Mouse (Mus musculus) cortical plate, adult 2 months (tissue): ENCODE measurements around the gene Ltbp3. TPM values are rescaled to one million over a fixed set of nuclear protein-coding genes. Genes with fewer than 3 reads are reported as not detected.

Experiments used
- H3K27ac ChIP-seq: fragments of 200-500 bp; 2 replicates; pipeline ENCODE4 v1.5.1; 2012; ENCODE audit warnings: low read length, control low read depth, inconsistent platforms; ENCODE audit not compliant: insufficient read depth
- H3K4me1 ChIP-seq: fragments of 200-500 bp; 2 replicates; pipeline ENCODE4 v1.6.1; 2011; ENCODE audit warnings: low read length; ENCODE audit not compliant: control insufficient read depth, insufficient read depth
- H3K4me3 ChIP-seq: fragments of 200-500 bp; 2 replicates; pipeline ENCODE4 v1.5.1; 2011; ENCODE audit warnings: mild to moderate bottlenecking, low read length, control low read depth; ENCODE audit not compliant: insufficient read depth
- CTCF ChIP-seq: fragments of 200-500 bp; IDR thresholded peaks from 2 replicates; pipeline ENCODE4 v1.5.1; 2011; ENCODE audit warnings: mild to moderate bottlenecking, control low read depth, low read length; ENCODE audit not compliant: insufficient read depth; ENCODE audit errors: extremely low read depth
- POLR2A ChIP-seq: fragments of 200-500 bp; IDR thresholded peaks from 2 replicates; pipeline ENCODE4 v1.6.1; 2011; ENCODE audit warnings: mild to moderate bottlenecking, low read length, control low read depth; ENCODE audit not compliant: insufficient read depth; ENCODE audit errors: extremely low read depth
- polyA plus RNA-seq: library from polyadenylated mRNA; depleted of rRNA; stranded (reverse); fragments of >200 nt; gene quantifications from 2 replicates; pipeline ENCODE4 v1.2.3, GENCODE M21; 2012

Gene Ltbp3
- polyA plus RNA-seq, 1 experiment: 54.9 TPM

DNA sequence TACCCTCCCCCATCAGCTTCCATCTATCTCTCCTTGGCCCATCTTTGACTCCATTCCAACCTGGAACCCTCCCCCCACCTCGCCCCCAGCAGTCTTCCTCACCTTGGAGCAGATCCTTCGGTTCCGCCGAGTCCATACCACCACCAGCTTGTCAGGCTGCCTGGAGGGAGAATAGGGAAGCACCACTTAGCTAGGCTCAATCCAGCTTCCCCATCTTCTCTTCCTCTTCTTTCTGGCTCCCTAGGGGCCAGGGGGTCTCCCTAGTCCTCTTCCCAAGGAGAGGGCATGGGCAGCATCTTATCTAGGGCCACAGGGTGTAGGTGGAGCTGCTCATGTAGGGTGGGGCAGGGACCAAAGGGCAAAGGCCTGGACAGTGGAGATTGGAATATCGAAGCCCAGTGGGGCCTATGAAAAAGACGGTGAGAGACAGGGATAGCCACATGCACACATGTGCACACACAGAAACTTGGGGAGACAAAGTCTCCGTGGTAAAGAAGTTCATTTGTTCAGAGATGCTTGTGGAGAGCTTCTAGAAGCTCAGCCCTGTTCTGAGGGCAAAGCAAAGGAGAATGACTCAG is 17.8 kb upstream of the Ltbp3 start:
- no peak overlapping the region for H3K27ac ChIP-seq
- H3K4me1 ChIP-seq: peaks cover 3% of the 10 kb centered on the region; the same call in 1 of the 2 replicates
- TF ChIP-seq CTCF (no peak), POLR2A (no peak)
- no peak overlapping the region for H3K4me3 ChIP-seq

DNA sequence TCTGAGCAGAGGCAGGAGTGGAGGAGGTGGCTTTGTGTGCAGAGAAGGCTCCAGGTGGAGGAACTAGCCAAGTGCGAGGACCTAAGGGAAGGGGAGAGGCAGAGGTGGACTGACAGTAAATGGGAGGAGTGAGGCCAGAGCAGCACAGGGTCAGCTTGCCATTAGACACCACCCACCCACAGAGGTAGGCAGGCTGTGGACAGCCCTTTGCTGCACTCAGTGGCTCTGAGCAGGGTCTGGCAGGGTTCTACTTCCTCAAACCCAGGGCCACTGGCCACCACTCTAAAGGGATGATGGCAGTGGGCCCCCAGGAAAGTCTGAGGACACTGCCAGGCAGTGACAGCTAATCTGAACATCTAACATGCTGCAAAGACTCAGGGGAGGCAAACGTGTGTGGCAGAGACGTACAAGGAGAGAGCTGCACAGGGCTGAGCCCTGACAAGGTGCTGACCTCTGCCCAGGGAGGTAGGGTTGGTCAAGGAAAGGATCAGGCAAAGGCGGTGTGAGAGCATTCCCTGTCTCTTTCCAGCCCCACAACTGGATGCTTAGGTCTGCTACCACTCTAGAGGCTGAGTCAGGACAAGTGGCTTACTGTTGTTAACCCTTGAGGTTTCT is 16.7 kb upstream of the Ltbp3 start:
- no peak overlapping the region for H3K4me3 ChIP-seq
- H3K4me1 ChIP-seq: peaks cover 5% of the 10 kb centered on the region; the same call in 1 of the 2 replicates
- TF ChIP-seq POLR2A (no peak), CTCF (no peak)
- no peak overlapping the region for H3K27ac ChIP-seq

DNA sequence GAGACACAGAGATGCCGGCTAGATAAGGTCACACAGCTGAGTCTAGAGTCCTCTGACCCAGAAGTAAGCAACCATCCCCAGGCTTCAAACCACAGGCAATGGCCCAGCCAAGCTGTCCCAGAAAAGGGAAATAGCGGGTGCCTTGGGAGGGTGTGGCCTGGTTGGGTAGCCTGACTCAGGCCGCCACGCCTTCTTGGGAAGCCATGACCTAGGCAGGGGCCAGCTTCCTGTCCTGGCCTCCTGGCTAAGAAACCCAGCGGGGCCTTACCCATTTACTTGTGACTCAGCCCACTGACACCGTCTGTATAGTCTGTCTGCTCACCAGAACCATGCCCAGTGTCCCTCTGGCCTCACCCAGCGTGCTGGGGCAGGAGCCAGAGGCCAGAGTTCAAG is 16.2 kb upstream of the Ltbp3 start:
- TF ChIP-seq CTCF (no peak), POLR2A (no peak)
- no peak overlapping the region for H3K27ac ChIP-seq
- H3K4me1 ChIP-seq: peaks cover 5% of the 10 kb centered on the region; the same call in 1 of the 2 replicates
- no peak overlapping the region for H3K4me3 ChIP-seq

DNA sequence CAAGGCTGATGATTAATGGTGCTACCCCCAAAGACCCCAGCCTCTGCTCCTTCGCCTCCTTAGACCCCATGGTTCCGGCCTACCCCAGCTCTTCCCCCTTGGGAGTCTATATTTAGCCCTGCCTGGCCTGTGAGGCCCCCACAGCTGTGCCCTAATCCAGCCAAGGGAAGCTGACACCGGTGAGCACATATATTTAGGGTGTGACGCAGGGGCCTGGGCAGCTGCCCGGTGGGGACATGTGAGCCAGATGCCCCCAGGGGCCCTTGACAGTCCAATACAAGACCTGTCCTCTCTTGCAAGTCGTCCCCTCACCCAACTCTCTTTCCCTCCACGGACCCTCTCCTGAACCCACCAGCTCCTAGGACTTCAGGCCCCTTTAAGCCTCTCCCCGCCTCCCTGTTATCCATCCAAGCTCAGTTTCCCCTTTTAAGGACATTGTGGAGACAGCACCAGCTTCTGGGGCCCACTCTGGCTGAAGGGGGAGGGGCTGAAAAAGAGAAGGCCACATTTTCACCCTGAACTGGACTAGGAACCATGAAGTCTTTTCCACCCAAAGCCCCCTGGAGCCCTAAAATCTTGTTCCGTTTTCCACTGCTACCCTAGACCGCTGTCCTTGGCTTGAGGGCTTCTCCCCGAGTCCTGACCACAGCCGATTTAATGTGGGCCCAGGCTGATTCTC is 15.5 kb upstream of the Ltbp3 start:
- H3K4me3 ChIP-seq: peak overlapping the region; percentile 19; the same call in 1 of the 2 replicates
- TF ChIP-seq POLR2A (no peak), CTCF (no peak)
- no peak overlapping the region for H3K27ac ChIP-seq
- peaks cover 5% of the 10 kb centered on the region; the same call in 1 of the 2 replicates for H3K4me1 ChIP-seq

DNA sequence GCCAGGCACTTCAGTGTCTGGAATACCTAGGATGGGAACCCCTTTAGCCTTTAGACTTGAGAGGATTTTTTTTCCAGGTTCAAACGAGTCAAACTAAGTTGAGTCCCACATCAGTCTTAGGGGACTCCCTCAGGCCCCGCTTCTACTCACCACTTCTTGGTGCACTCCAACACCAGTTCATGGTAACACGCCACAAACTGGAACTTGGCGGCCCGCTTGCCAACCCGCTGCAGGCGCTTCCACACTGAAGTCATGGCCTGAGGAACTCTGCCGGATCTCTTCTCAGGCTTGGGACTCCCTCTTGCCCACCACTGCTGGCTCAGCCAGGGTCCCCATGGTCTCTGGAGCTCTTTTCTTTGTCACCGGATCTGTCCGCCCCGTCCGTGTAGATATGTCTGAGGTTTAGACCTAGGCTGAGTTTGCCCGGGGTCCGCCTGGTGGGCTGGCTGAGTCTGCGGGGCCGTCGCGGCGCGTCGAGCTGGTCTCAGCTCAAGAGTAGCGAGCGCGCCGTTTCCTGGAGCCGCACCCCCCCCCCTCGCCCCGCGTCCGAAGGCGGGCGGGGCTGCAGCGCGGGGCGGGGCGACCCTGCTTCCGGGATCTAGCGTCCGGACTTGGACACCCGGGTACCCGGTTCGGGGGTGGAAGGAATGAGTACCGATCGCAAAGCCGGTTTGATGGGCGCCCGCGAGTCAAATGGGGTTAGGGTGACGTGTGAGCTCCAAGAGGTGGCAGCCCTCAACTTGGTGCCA is 14.8 kb upstream of the Ltbp3 start, which contains the start of gene Ehbp1l1:
Ehbp1l1 (minus strand) TSS at position 551 of the 749 bp plus-strand sequence.
- TF ChIP-seq POLR2A: no peak
- no peak for TF ChIP-seq CTCF
- H3K4me1 ChIP-seq: peaks cover 7% of the 10 kb centered on the region; the same call in 1 of the 2 replicates
- H3K4me3 ChIP-seq: peak within 1 kb of the TSS; percentile 81
- H3K27ac ChIP-seq: 0 out of 2 replicates have a peak within 1 kb of the TSS, but pooled peaks have one; percentile 32

DNA sequence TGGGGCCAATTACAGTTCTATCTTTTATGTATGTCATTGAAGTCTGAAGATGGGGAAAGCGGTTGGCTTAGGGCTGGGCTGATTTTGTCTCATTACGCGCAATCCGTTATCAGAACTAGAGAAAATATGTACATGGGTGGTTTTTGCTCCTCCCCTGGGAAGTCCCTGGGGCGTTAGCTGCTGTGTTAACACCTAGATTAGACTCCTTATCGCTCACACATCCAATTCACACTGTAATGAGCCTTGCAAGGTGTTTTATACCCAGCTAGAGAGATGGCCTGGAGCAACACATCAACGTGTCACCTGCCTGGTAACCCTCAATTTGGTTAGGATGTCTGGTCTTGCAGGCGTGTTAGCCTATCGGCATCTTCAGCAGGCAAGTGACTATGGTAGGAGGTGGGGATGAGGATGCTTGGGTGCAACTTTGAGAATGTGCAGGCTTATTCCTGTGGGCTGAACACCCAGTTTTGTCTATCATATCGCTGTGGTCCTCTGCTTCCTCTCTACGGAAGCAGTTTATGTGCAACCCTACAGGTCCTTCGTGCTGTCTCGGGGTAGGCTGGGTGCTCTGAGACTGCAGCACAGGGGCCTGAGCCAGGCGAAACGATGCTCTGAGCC is 13.6 kb upstream of the Ltbp3 start:
- peak overlapping the region; percentile 81; the same call in 1 of the 2 replicates for H3K4me3 ChIP-seq
- no peak for TF ChIP-seq POLR2A
- TF ChIP-seq CTCF: no peak
- H3K27ac ChIP-seq: no peak overlapping the region
- peaks cover 7% of the 10 kb centered on the region; the same call in 1 of the 2 replicates for H3K4me1 ChIP-seq

DNA sequence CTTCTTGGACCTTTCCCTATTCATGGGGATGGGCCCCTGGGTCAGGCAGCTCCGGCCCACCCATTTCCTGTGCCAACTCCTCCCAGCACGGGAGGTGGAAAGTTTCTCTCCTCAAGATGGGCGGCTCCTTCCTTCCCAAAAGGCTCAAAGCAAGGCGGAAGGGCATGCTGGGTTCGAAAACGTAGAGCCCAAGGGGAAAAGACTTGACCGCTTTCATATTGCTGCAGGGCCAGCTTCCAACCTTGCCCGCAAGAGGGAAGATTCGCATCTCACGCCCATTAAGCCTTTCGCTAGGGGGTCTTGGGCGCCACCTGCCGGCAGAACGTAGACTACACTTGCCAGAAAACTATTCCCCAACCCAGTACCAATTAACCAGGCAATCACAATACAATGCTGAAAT is 13.0 kb upstream of the Ltbp3 start:
- H3K4me1 ChIP-seq: peaks cover 7% of the 10 kb centered on the region; the same call in 1 of the 2 replicates
- H3K27ac ChIP-seq: no peak overlapping the region
- peak overlapping the region; percentile 81 for H3K4me3 ChIP-seq
- TF ChIP-seq CTCF (peak; percentile 94), POLR2A (no peak)

DNA sequence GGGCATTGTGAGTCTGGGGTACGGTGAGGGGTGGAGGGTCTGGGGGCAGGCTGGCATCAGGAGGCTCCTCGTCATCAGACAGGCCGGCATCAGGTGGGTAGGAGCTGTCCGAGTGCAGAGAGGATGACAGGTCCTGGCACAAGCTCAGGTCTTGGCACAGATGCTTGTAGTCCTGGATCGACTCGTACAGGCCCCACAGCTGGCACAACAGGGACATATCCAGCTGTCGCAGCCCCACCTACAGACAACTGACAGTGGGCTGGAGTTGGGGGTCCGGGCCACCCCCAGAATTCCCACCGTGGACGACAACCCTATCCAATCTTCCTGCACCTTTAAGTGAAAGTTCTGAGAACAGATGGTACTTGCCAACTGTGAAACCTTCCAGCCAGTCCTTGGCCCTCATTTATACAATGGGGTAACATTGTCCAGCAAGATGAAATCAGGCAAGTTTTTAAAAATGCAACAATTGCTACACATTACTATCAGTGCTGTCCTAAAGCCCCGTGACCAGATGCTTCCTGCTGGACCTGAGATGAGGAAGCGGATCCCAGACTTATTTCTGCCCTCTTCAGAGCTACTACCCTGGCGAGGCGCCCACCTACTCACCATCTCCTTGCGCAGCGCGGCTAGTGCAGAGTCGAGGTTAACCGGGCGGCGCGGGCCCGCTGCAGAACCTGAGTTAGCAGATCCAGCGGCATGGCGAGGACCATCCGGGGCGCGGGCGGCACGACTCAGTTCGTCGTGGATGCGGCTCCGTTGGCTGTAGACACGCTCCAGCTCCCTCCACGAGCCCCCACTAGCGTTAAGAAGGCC is 11.9 kb upstream of the Ltbp3 start:
- H3K27ac ChIP-seq: peak overlapping the region; percentile 33; the same call in 1 of the 2 replicates
- peak overlapping the region; percentile 81 for H3K4me3 ChIP-seq
- no peak for TF ChIP-seq CTCF
- no peak for TF ChIP-seq POLR2A
- H3K4me1 ChIP-seq: peaks cover 7% of the 10 kb centered on the region; the same call in 1 of the 2 replicates
